Mouse (Mus musculus): ENCODE data around the gene Slco4c1. TPM values are rescaled to one million over a fixed set of nuclear protein-coding genes. Genes with fewer than 3 reads are reported as not detected.

Slco4c1 gene
- total RNA-seq, 1 experiment = 5.2 TPM

GRCm38 (mm10) chr1:96773712-96774111 lies 98.3 kb downstream of the Slco4c1 start:
- Histone ChIP-seq H3K9ac (ENCODE audit: insufficient read depth, low read depth, low read length, poor library complexity, severe bottlenecking) (no peak overlapping the region), H3K4me3 (ENCODE audit: insufficient read depth in 1 of 2, low read depth in 1 of 2, low read length in 2 of 2, poor library complexity in 1 of 2, severe bottlenecking in 1 of 2) (no peak overlapping the region), H3K36me3 (ENCODE audit: control insufficient read depth, insufficient read depth, low read length, poor library complexity, severe bottlenecking) (no peaks in the 10 kb centered on the region), H3K4me1 (ENCODE audit: control insufficient read depth in 2 of 2, insufficient read depth in 2 of 2, low read length in 2 of 2, poor library complexity in 1 of 2) (no peaks in the 10 kb centered on the region), H3K9me3 (ENCODE audit: control insufficient read depth, insufficient read depth, low read depth, low read length) (no peaks in the 10 kb centered on the region), H3K27ac (ENCODE audit: insufficient read depth, low read depth, low read length, poor library complexity, severe bottlenecking) (no peak overlapping the region)
- in situ Hi-C loops (cut with MboI; ENCODE audit: low sequenced_read_pairs in 2 of 2, unreplicated experiment in 2 of 2) = no loop called here
- TF ChIP-seq HCFC1 (IDR thresholded peaks at IDR 0.05; ENCODE audit: borderline replicate concordance, insufficient read depth, low read length) (no peak), CHD2 (IDR thresholded peaks at IDR 0.05; ENCODE audit: low read depth, low read length) (no peak), ZNF384 (IDR thresholded peaks at IDR 0.05; ENCODE audit: low read depth, low read length) (no peak), MAFK (IDR thresholded peaks at IDR 0.05; ENCODE audit: insufficient read depth, low read depth, low read length) (no peak), ZC3H11A (IDR thresholded peaks at IDR 0.05; ENCODE audit: borderline replicate concordance, low read depth, low read length) (no peak)
- no peak for DNase-seq (ENCODE audit: low read depth, low spot score)

- TF ChIP-seq MAFK (IDR thresholded peaks at IDR 0.05; ENCODE audit: insufficient read depth, low read depth, low read length) = no peak
- TF ChIP-seq ZNF384 (IDR thresholded peaks at IDR 0.05; ENCODE audit: low read depth, low read length) = no peak
- no peak for TF ChIP-seq HCFC1 (IDR thresholded peaks at IDR 0.05; ENCODE audit: borderline replicate concordance, insufficient read depth, low read length)
- Histone ChIP-seq H3K27ac (ENCODE audit: insufficient read depth, low read depth, low read length, poor library complexity, severe bottlenecking) (no peak overlapping the region), H3K9ac (ENCODE audit: insufficient read depth, low read depth, low read length, poor library complexity, severe bottlenecking) (no peak overlapping the region), H3K36me3 (ENCODE audit: control insufficient read depth, insufficient read depth, low read length, poor library complexity, severe bottlenecking) (no peaks in the 10 kb centered on the region), H3K4me3 (ENCODE audit: insufficient read depth in 1 of 2, low read depth in 1 of 2, low read length in 2 of 2, poor library complexity in 1 of 2, severe bottlenecking in 1 of 2) (no peak overlapping the region), H3K4me1 (ENCODE audit: control insufficient read depth in 2 of 2, insufficient read depth in 2 of 2, low read length in 2 of 2, poor library complexity in 1 of 2) (no peaks in the 10 kb centered on the region), H3K9me3 (ENCODE audit: control insufficient read depth, insufficient read depth, low read depth, low read length) (no peaks in the 10 kb centered on the region)
- in situ Hi-C loops (cut with MboI; ENCODE audit: low sequenced_read_pairs in 2 of 2, unreplicated experiment in 2 of 2) = no loop called here
- no peak for DNase-seq (ENCODE audit: low read depth, low spot score)
Measured at GRCm38 (mm10) chr1:96770283-96770682, 101.7 kb downstream of the Slco4c1 start.

GRCm38 (mm10) chr1:96768264-96768663 lies 103.7 kb downstream of the Slco4c1 start:
- H3K4me1 ChIP-seq (ENCODE audit: control insufficient read depth in 2 of 2, insufficient read depth in 2 of 2, low read length in 2 of 2, poor library complexity in 1 of 2) = no peaks in the 10 kb centered on the region
- H3K27ac ChIP-seq (ENCODE audit: insufficient read depth, low read depth, low read length, poor library complexity, severe bottlenecking) = no peak overlapping the region
- in situ Hi-C loops (cut with MboI; ENCODE audit: low sequenced_read_pairs in 2 of 2, unreplicated experiment in 2 of 2) = no loop called here
- no peaks in the 10 kb centered on the region for H3K9me3 ChIP-seq (ENCODE audit: control insufficient read depth, insufficient read depth, low read depth, low read length)
- no peak overlapping the region for H3K4me3 ChIP-seq (ENCODE audit: insufficient read depth in 1 of 2, low read depth in 1 of 2, low read length in 2 of 2, poor library complexity in 1 of 2, severe bottlenecking in 1 of 2)
- no peak for TF ChIP-seq ZC3H11A (IDR thresholded peaks at IDR 0.05; ENCODE audit: borderline replicate concordance, low read depth, low read length)
- no peak for TF ChIP-seq MAFK (IDR thresholded peaks at IDR 0.05; ENCODE audit: insufficient read depth, low read depth, low read length)
- H3K9ac ChIP-seq (ENCODE audit: insufficient read depth, low read depth, low read length, poor library complexity, severe bottlenecking) = no peak overlapping the region
- no peaks in the 10 kb centered on the region for H3K36me3 ChIP-seq (ENCODE audit: control insufficient read depth, insufficient read depth, low read length, poor library complexity, severe bottlenecking)
- DNase-seq (ENCODE audit: low read depth, low spot score) = no peak

GRCm38 (mm10) chr1:96766535-96766934 lies 105.4 kb downstream of the Slco4c1 start:
- Histone ChIP-seq H3K4me1 (ENCODE audit: control insufficient read depth in 2 of 2, insufficient read depth in 2 of 2, low read length in 2 of 2, poor library complexity in 1 of 2) (no peaks in the 10 kb centered on the region), H3K9ac (ENCODE audit: insufficient read depth, low read depth, low read length, poor library complexity, severe bottlenecking) (no peak overlapping the region), H3K9me3 (ENCODE audit: control insufficient read depth, insufficient read depth, low read depth, low read length) (no peaks in the 10 kb centered on the region), H3K27ac (ENCODE audit: insufficient read depth, low read depth, low read length, poor library complexity, severe bottlenecking) (no peak overlapping the region), H3K4me3 (ENCODE audit: insufficient read depth in 1 of 2, low read depth in 1 of 2, low read length in 2 of 2, poor library complexity in 1 of 2, severe bottlenecking in 1 of 2) (no peak overlapping the region), H3K36me3 (ENCODE audit: control insufficient read depth, insufficient read depth, low read length, poor library complexity, severe bottlenecking) (no peaks in the 10 kb centered on the region)
- DNase-seq (ENCODE audit: low read depth, low spot score) = no peak
- in situ Hi-C loops (cut with MboI; ENCODE audit: low sequenced_read_pairs in 2 of 2, unreplicated experiment in 2 of 2) = no loop called here
- TF ChIP-seq HCFC1 (IDR thresholded peaks at IDR 0.05; ENCODE audit: borderline replicate concordance, insufficient read depth, low read length) (no peak), CHD2 (IDR thresholded peaks at IDR 0.05; ENCODE audit: low read depth, low read length) (no peak), MAFK (IDR thresholded peaks at IDR 0.05; ENCODE audit: insufficient read depth, low read depth, low read length) (no peak), ZC3H11A (IDR thresholded peaks at IDR 0.05; ENCODE audit: borderline replicate concordance, low read depth, low read length) (no peak), ZNF384 (IDR thresholded peaks at IDR 0.05; ENCODE audit: low read depth, low read length) (no peak)
